Mouse (Mus musculus) cerebellum, adult 11 months (tissue): ENCODE measurements around the gene Slc35a2.
"Not testable (repeated sequence)": the region's sequence is repeated elsewhere in the genome, so short reads cannot be mapped to it uniquely, and the experiment has no call there.

Experiments
- DNase-seq: peaks from one replicate; pipeline ENCODE4 v3.0.0; 2022

Slc35a2 gene

GRCm38 (mm10) chrX:7909242-7909641 is 25.4 kb downstream of the Slc35a2 start, which contains the start of gene Gm10490:
Gene Gm10490, plus strand, starts transcription at chrX:7909542.
- DNase-seq: not testable (repeated sequence)

- no peak for DNase-seq
These were observed 26.6 kb downstream of the Slc35a2 start for GRCm38 (mm10) chrX:7910473-7910872.

- DNase-seq: not testable (repeated sequence)
These were observed 31.8 kb downstream of the Slc35a2 start for GRCm38 (mm10) chrX:7915669-7916068.

GRCm38 (mm10) chrX:7917960-7918359 is 34.1 kb downstream of the Slc35a2 start:
- not testable (repeated sequence) for DNase-seq

GRCm38 (mm10) chrX:7919601-7920383 is 36.0 kb downstream of the Slc35a2 start, which contains the start of gene Pcsk1n:
Gene Pcsk1n, plus strand, starts transcription at chrX:7919822.
- DNase-seq: peak; percentile 53

- DNase-seq: no peak
These were observed 38.2 kb downstream of the Slc35a2 start for GRCm38 (mm10) chrX:7922032-7922431.

GRCm38 (mm10) chrX:7926266-7926665 is 42.4 kb downstream of the Slc35a2 start:
- DNase-seq: no peak

- DNase-seq: no peak
These were observed 43.3 kb downstream of the Slc35a2 start for GRCm38 (mm10) chrX:7927116-7927515.

GRCm38 (mm10) chrX:7928270-7928790 is 44.5 kb downstream of the Slc35a2 start, which contains the start of gene Eras:
Gene Eras, minus strand, starts transcription at chrX:7928607.
- no peak for DNase-seq

- DNase-seq: no peak
These were observed 53.0 kb downstream of the Slc35a2 start for GRCm38 (mm10) chrX:7936874-7937273.

GRCm38 (mm10) chrX:7937667-7938066 is 53.8 kb downstream of the Slc35a2 start:
- no peak for DNase-seq
